Mouse (Mus musculus) midbrain, embryonic 16.5 days (tissue): ENCODE results near the gene Tulp3. TPM values are rescaled to one million over a fixed set of nuclear protein-coding genes. Genes with fewer than 3 reads are reported as not detected.

Experiments
- ATAC-seq: fragments of 200-750 bp; cut with Nextera tagmentation; 2 replicates; pipeline ENCODE4 v1.8.0; 2017; ENCODE audit warnings: moderate TSS enrichment
- H3K27ac ChIP-seq: fragments of 300-500 bp; sonication (generic); 2 replicates; pipeline ENCODE4 v1.5.1; 2014; ENCODE audit warnings: mild to moderate bottlenecking, low read length, mixed read lengths
- H3K27me3 ChIP-seq: fragments of 300-500 bp; sonication (generic); 2 replicates; pipeline ENCODE4 v1.6.1; 2014; ENCODE audit warnings: low read depth, low read length, mixed read lengths; ENCODE audit not compliant: control insufficient read depth, insufficient read depth
- H3K36me3 ChIP-seq: fragments of 300-500 bp; sonication (generic); 2 replicates; pipeline ENCODE4 v1.6.1; 2014; ENCODE audit warnings: mild to moderate bottlenecking, low read length, moderate library complexity, mixed read lengths; ENCODE audit not compliant: control insufficient read depth, insufficient read depth
- H3K4me1 ChIP-seq: fragments of 300-500 bp; sonication (generic); 2 replicates; pipeline ENCODE4 v1.6.1; 2014; ENCODE audit warnings: mild to moderate bottlenecking, low read length, mixed read lengths; ENCODE audit not compliant: control insufficient read depth, insufficient read depth
- H3K4me2 ChIP-seq: fragments of 300-500 bp; sonication (generic); 2 replicates; pipeline ENCODE4 v1.6.1; 2014; ENCODE audit warnings: mild to moderate bottlenecking, low read length, mixed read lengths
- H3K4me3 ChIP-seq: fragments of 300-500 bp; sonication (generic); 2 replicates; pipeline ENCODE4 v1.5.1; 2014; ENCODE audit warnings: low read depth, mild to moderate bottlenecking, low read length, moderate library complexity, mixed read lengths
- H3K9ac ChIP-seq: fragments of 300-500 bp; sonication (generic); 2 replicates; pipeline ENCODE4 v1.6.1; 2014; ENCODE audit warnings: low read depth, low read length, mixed read lengths
- H3K9me3 ChIP-seq: fragments of 300-500 bp; sonication (generic); replicated peaks from 2 replicates; pipeline ENCODE4 v1.6.1; 2014; ENCODE audit warnings: mild to moderate bottlenecking, low read length, mixed read lengths; ENCODE audit not compliant: control insufficient read depth, poor library complexity, severe bottlenecking
- WGBS: fragments of 180-500 bp; shearing (Covaris S2); extraction: QIAGEN DNeasy Blood & Tissue Kit; methylation state at CpG from one replicate; pipeline ENCODE4 v1.1.7; 2014; 5-methylcytosine and 5-hydroxymethylcytosine counted together
- polyA plus RNA-seq: library from polyadenylated mRNA; unstranded; fragments of >200 nt; fragmentation: Nextera tagmentation; extraction: Ambion mirVana; gene quantifications from 2 replicates; pipeline ENCODE4 v1.2.1, GENCODE M21; 2015

Tulp3 gene
- polyA plus RNA-seq, 1 experiment from 2014 or later = 16.6 TPM

- WGBS = 1% methylated on average over 44 of the region's 46 CpGs
- peak overlapping the region; percentile 88; the same call in 1 of the 2 replicates for H3K27ac ChIP-seq
- peak overlapping the region; percentile 100 for H3K4me2 ChIP-seq
- peaks cover 18% of the 10 kb centered on the region for H3K4me1 ChIP-seq
- H3K9me3 ChIP-seq = no peaks in the 10 kb centered on the region
- peak overlapping the region; percentile 90 for H3K9ac ChIP-seq
- H3K27me3 ChIP-seq = no peaks in the 10 kb centered on the region
- ATAC-seq = peak; percentile 66
- H3K36me3 ChIP-seq = no peaks in the 10 kb centered on the region
- peak overlapping the region; percentile 93 for H3K4me3 ChIP-seq
Observed at GRCm38 (mm10) chr6:128363007-128363825, 7.6 kb upstream of the Tulp3 start.

GRCm38 (mm10) chr6:128362381-128363006 lies 6.8 kb upstream of the Tulp3 start, which contains the start of the genes Rhno1 and Foxm1:
Gene Rhno1, minus strand, starts transcription at chr6:128362911.
Gene Foxm1, plus strand, starts transcription at chr6:128362967.
- H3K9me3 ChIP-seq = no peaks in the 10 kb centered on the region
- peak within 1 kb of the TSS; percentile 90 for H3K9ac ChIP-seq
- peak within 1 kb of the TSS; percentile 93 for H3K4me3 ChIP-seq
- peak within 1 kb of the TSS; percentile 100 for H3K4me2 ChIP-seq
- H3K4me1 ChIP-seq = peaks cover 18% of the 10 kb centered on the region
- peak within 1 kb of the TSS; percentile 88 for H3K27ac ChIP-seq
- H3K27me3 ChIP-seq = no peaks in the 10 kb centered on the region
- under 1% methylated on average over 51 of the region's 76 CpGs for whole genome bisulfite sequencing
- ATAC-seq = peak; percentile 89
- 0 out of 2 replicates have a peak, but pooled peaks cover 2% of the 10 kb centered on the region for H3K36me3 ChIP-seq

GRCm38 (mm10) chr6:128361901-128362300 lies 6.2 kb upstream of the Tulp3 start:
- H3K27ac ChIP-seq = peak overlapping the region; percentile 88
- H3K4me2 ChIP-seq = peak overlapping the region; percentile 100
- H3K4me1 ChIP-seq = peaks cover 18% of the 10 kb centered on the region
- H3K4me3 ChIP-seq = peak overlapping the region; percentile 93
- WGBS = 11% methylated on average over 9 of the region's 9 CpGs
- no peak for ATAC-seq
- no peaks in the 10 kb centered on the region for H3K9me3 ChIP-seq
- H3K27me3 ChIP-seq = no peaks in the 10 kb centered on the region
- H3K36me3 ChIP-seq = 0 out of 2 replicates have a peak, but pooled peaks cover 2% of the 10 kb centered on the region
- peak overlapping the region; percentile 90 for H3K9ac ChIP-seq

GRCm38 (mm10) chr6:128358999-128359398 lies 3.3 kb upstream of the Tulp3 start:
- no peak for ATAC-seq
- H3K27me3 ChIP-seq = no peaks in the 10 kb centered on the region
- no peak overlapping the region for H3K4me3 ChIP-seq
- no peak overlapping the region for H3K4me2 ChIP-seq
- no peaks in the 10 kb centered on the region for H3K9me3 ChIP-seq
- H3K27ac ChIP-seq = no peak overlapping the region
- H3K36me3 ChIP-seq = 0 out of 2 replicates have a peak, but pooled peaks cover 2% of the 10 kb centered on the region
- WGBS = 7% methylated on average over 2 of the region's 2 CpGs
- peaks cover 25% of the 10 kb centered on the region for H3K4me1 ChIP-seq
- H3K9ac ChIP-seq = no peak overlapping the region

- H3K4me3 ChIP-seq = peak overlapping the region; percentile 78
- H3K9ac ChIP-seq = peak overlapping the region; percentile 85
- H3K36me3 ChIP-seq = peaks cover 7% of the 10 kb centered on the region; the same call in 1 of the 2 replicates
- peak overlapping the region; percentile 84 for H3K27ac ChIP-seq
- no peaks in the 10 kb centered on the region for H3K9me3 ChIP-seq
- peaks cover 10% of the 10 kb centered on the region for H3K4me1 ChIP-seq
- H3K27me3 ChIP-seq = no peaks in the 10 kb centered on the region
- peak overlapping the region; percentile 59 for H3K4me2 ChIP-seq
- peak; percentile 74 for ATAC-seq
- WGBS = under 1% methylated on average over 28 of the region's 28 CpGs
Observed at GRCm38 (mm10) chr6:128355201-128355681, 410 bp downstream of the Tulp3 start.

- Histone ChIP-seq H3K4me3 (no peak overlapping the region), H3K9me3 (no peaks in the 10 kb centered on the region), H3K27me3 (no peaks in the 10 kb centered on the region), H3K27ac (no peak overlapping the region), H3K4me2 (peak overlapping the region; percentile 59), H3K9ac (no peak overlapping the region), H3K4me1 (peaks cover 9% of the 10 kb centered on the region), H3K36me3 (peaks cover 7% of the 10 kb centered on the region; the same call in 1 of the 2 replicates)
- WGBS = 35% methylated on average over 3 of the region's 3 CpGs
- ATAC-seq = no peak
Observed at GRCm38 (mm10) chr6:128354140-128354539, 1.5 kb downstream of the Tulp3 start.

- no peak overlapping the region for H3K27ac ChIP-seq
- WGBS = 48% methylated on average over 7 of the region's 7 CpGs
Observed at GRCm38 (mm10) chr6:128349711-128350110, 5.9 kb downstream of the Tulp3 start.

GRCm38 (mm10) chr6:128346782-128347181 lies 8.9 kb downstream of the Tulp3 start:
- H3K4me2 ChIP-seq = no peak overlapping the region
- no peak overlapping the region for H3K9ac ChIP-seq
- H3K27ac ChIP-seq = no peak overlapping the region
- 95% methylated on average over 6 of the region's 6 CpGs for WGBS
- no peaks in the 10 kb centered on the region for H3K4me1 ChIP-seq
- H3K36me3 ChIP-seq = peaks cover 2% of the 10 kb centered on the region; the same call in 1 of the 2 replicates
- no peak overlapping the region for H3K4me3 ChIP-seq
- H3K27me3 ChIP-seq = no peaks in the 10 kb centered on the region
- ATAC-seq = no peak
- H3K9me3 ChIP-seq = no peaks in the 10 kb centered on the region

More at GRCm38 (mm10) chr6:128349711-128350110, 5.9 kb downstream of the Tulp3 start:
- Histone ChIP-seq H3K27me3 (no peaks in the 10 kb centered on the region), H3K9ac (no peak overlapping the region), H3K4me3 (no peak overlapping the region), H3K4me1 (peaks cover 8% of the 10 kb centered on the region), H3K36me3 (peaks cover 5% of the 10 kb centered on the region; the same call in 1 of the 2 replicates), H3K9me3 (no peaks in the 10 kb centered on the region), H3K4me2 (no peak overlapping the region)
- ATAC-seq = no peak
